Mouse (Mus musculus) lung, embryonic 15.5 days (tissue): Measurements from ENCODE around the gene Tex19.2. TPM values are rescaled to one million over a fixed set of nuclear protein-coding genes. Genes with fewer than 3 reads are reported as not detected.
A peak's percentile ranks its signal among the peaks of the same experiment; 100 is the strongest.

ENCODE experiments used
- ATAC-seq: fragments of 200-750 bp; cut with Nextera tagmentation; 2 replicates; pipeline ENCODE4 v1.8.0; 2017; ENCODE audit warnings: moderate number of reproducible peaks, borderline replicate concordance; ENCODE audit not compliant: low FRiP score, low TSS enrichment; ENCODE audit errors: extremely low read depth
- H3K27ac ChIP-seq: fragments of 300-500 bp; sonication (generic); 2 replicates; pipeline ENCODE4 v1.5.1; 2015; ENCODE audit warnings: moderate library complexity, mild to moderate bottlenecking, inconsistent platforms
- H3K27me3 ChIP-seq: fragments of 300-500 bp; sonication (generic); 2 replicates; pipeline ENCODE4 v1.6.1; 2015; ENCODE audit warnings: inconsistent platforms
- H3K36me3 ChIP-seq: fragments of 300-500 bp; sonication (generic); 2 replicates; pipeline ENCODE4 v1.6.1; 2015; ENCODE audit warnings: inconsistent platforms
- H3K4me1 ChIP-seq: fragments of 300-500 bp; sonication (generic); 2 replicates; pipeline ENCODE4 v1.6.1; 2015; ENCODE audit warnings: inconsistent platforms
- H3K4me2 ChIP-seq: fragments of 300-500 bp; sonication (generic); 2 replicates; pipeline ENCODE4 v1.6.1; 2015; ENCODE audit warnings: inconsistent platforms, mild to moderate bottlenecking, moderate library complexity
- H3K4me3 ChIP-seq: fragments of 300-500 bp; sonication (generic); 2 replicates; pipeline ENCODE4 v1.5.1; 2015; ENCODE audit warnings: mild to moderate bottlenecking, inconsistent platforms
- H3K9ac ChIP-seq: fragments of 300-500 bp; sonication (generic); 2 replicates; pipeline ENCODE4 v1.6.1; 2015; ENCODE audit warnings: inconsistent platforms
- H3K9me3 ChIP-seq: fragments of 300-500 bp; sonication (generic); 2 replicates; pipeline ENCODE4 v1.6.1; 2016; ENCODE audit warnings: inconsistent platforms
- WGBS: fragments of 180-500 bp; shearing (Covaris S2); methylation state at CpG from one replicate; pipeline ENCODE4 v1.1.7; 2015; 5-methylcytosine and 5-hydroxymethylcytosine counted together
- polyA plus RNA-seq: library from polyadenylated mRNA; unstranded; fragments of >200 nt; fragmentation: Nextera tagmentation; extraction: Ambion mirVana; gene quantifications from 2 replicates; pipeline ENCODE4 v1.2.1, GENCODE M21; 2015

Tex19.2 gene
- polyA plus RNA-seq: not detected in 2 replicates

GRCm38 (mm10) chr11:121118577-121118976 lies at the start of gene Tex19.2:
Gene Tex19.2, minus strand, starts transcription at chr11:121118677.
- ATAC-seq: no peak

GRCm38 (mm10) chr11:121163751-121164150 lies 45.3 kb upstream of the Tex19.2 start:
- H3K27me3 ChIP-seq: no peaks in the 10 kb centered on the region
- ATAC-seq: no peak
- H3K9me3 ChIP-seq: no peaks in the 10 kb centered on the region
- no peak overlapping the region for H3K27ac ChIP-seq
- no peak overlapping the region for H3K4me3 ChIP-seq
- no peak overlapping the region for H3K9ac ChIP-seq
- H3K4me2 ChIP-seq: no peak overlapping the region
- H3K4me1 ChIP-seq: no peaks in the 10 kb centered on the region
- H3K36me3 ChIP-seq: no peaks in the 10 kb centered on the region
- WGBS: 77% methylated on average over 4 of the region's 4 CpGs

More at GRCm38 (mm10) chr11:121118577-121118976, at the start of gene Tex19.2:
- H3K4me1 ChIP-seq: 0 out of 2 replicates have a peak, but pooled peaks cover 7% of the 10 kb centered on the region
- no peak within 1 kb of the TSS for H3K4me3 ChIP-seq
- 68% methylated on average over 3 of the region's 3 CpGs for WGBS
- no peaks in the 10 kb centered on the region for H3K9me3 ChIP-seq
- no peak within 1 kb of the TSS for H3K27ac ChIP-seq
- H3K9ac ChIP-seq: no peak within 1 kb of the TSS
- no peaks in the 10 kb centered on the region for H3K36me3 ChIP-seq
- H3K27me3 ChIP-seq: no peaks in the 10 kb centered on the region
- no peak within 1 kb of the TSS for H3K4me2 ChIP-seq

GRCm38 (mm10) chr11:121160636-121161346 lies 42.3 kb upstream of the Tex19.2 start:
- Histone ChIP-seq H3K4me2 (no peak overlapping the region), H3K9me3 (no peaks in the 10 kb centered on the region), H3K36me3 (no peaks in the 10 kb centered on the region), H3K4me3 (no peak overlapping the region), H3K4me1 (0 out of 2 replicates have a peak, but pooled peaks cover 6% of the 10 kb centered on the region), H3K27me3 (peaks cover 25% of the 10 kb centered on the region), H3K9ac (no peak overlapping the region), H3K27ac (no peak overlapping the region)
- WGBS: 88% methylated on average over 26 of the region's 26 CpGs
- ATAC-seq: no peak

GRCm38 (mm10) chr11:121159971-121160370 lies 41.5 kb upstream of the Tex19.2 start, which contains the start of gene Uts2r:
Gene Uts2r, plus strand, starts transcription at chr11:121160271.
- 78% methylated on average over 5 of the region's 5 CpGs for WGBS
- 0 out of 2 replicates have a peak, but pooled peaks cover 6% of the 10 kb centered on the region for H3K4me1 ChIP-seq
- H3K27me3 ChIP-seq: peaks cover 33% of the 10 kb centered on the region
- H3K9ac ChIP-seq: no peak within 1 kb of the TSS
- no peak within 1 kb of the TSS for H3K27ac ChIP-seq
- H3K4me3 ChIP-seq: no peak within 1 kb of the TSS
- H3K36me3 ChIP-seq: no peaks in the 10 kb centered on the region
- H3K4me2 ChIP-seq: no peak within 1 kb of the TSS
- ATAC-seq: no peak
- no peaks in the 10 kb centered on the region for H3K9me3 ChIP-seq

- peaks cover 42% of the 10 kb centered on the region for H3K27me3 ChIP-seq
- ATAC-seq: no peak
- peak overlapping the region; percentile 33 for H3K4me3 ChIP-seq
- no peaks in the 10 kb centered on the region for H3K9me3 ChIP-seq
- peak overlapping the region; percentile 24; the same call in 1 of the 2 replicates for H3K9ac ChIP-seq
- H3K4me1 ChIP-seq: 0 out of 2 replicates have a peak, but pooled peaks cover 6% of the 10 kb centered on the region
- H3K27ac ChIP-seq: no peak overlapping the region
- peak overlapping the region; percentile 66 for H3K4me2 ChIP-seq
- WGBS: 1% methylated on average over 45 of the region's 45 CpGs
- H3K36me3 ChIP-seq: no peaks in the 10 kb centered on the region
These were observed 38.0 kb upstream of the Tex19.2 start for GRCm38 (mm10) chr11:121156411-121156891.

- no peak for ATAC-seq
- no peak overlapping the region for H3K4me3 ChIP-seq
- H3K9ac ChIP-seq: no peak overlapping the region
- WGBS: 41% methylated on average over 4 of the region's 4 CpGs
- peaks cover 42% of the 10 kb centered on the region for H3K27me3 ChIP-seq
- H3K36me3 ChIP-seq: no peaks in the 10 kb centered on the region
- no peak overlapping the region for H3K4me2 ChIP-seq
- no peaks in the 10 kb centered on the region for H3K9me3 ChIP-seq
- 0 out of 2 replicates have a peak, but pooled peaks cover 6% of the 10 kb centered on the region for H3K4me1 ChIP-seq
- H3K27ac ChIP-seq: no peak overlapping the region
These were observed 35.7 kb upstream of the Tex19.2 start for GRCm38 (mm10) chr11:121154203-121154602.

- Histone ChIP-seq H3K27me3 (no peaks in the 10 kb centered on the region), H3K4me1 (no peaks in the 10 kb centered on the region), H3K27ac (no peak overlapping the region), H3K4me2 (no peak overlapping the region), H3K36me3 (no peaks in the 10 kb centered on the region), H3K9me3 (no peaks in the 10 kb centered on the region), H3K4me3 (no peak overlapping the region), H3K9ac (no peak overlapping the region)
- WGBS: 84% methylated on average over 3 of the region's 3 CpGs
- no peak for ATAC-seq
These were observed 29.7 kb upstream of the Tex19.2 start for GRCm38 (mm10) chr11:121148193-121148592.

GRCm38 (mm10) chr11:121145865-121146264 lies 27.4 kb upstream of the Tex19.2 start, which contains the start of gene Tex19.1:
Gene Tex19.1, plus strand, starts transcription at chr11:121146143.
- Histone ChIP-seq H3K36me3 (no peaks in the 10 kb centered on the region), H3K4me1 (no peaks in the 10 kb centered on the region), H3K4me3 (no peak within 1 kb of the TSS), H3K9ac (no peak within 1 kb of the TSS), H3K27me3 (no peaks in the 10 kb centered on the region), H3K4me2 (no peak within 1 kb of the TSS), H3K27ac (no peak within 1 kb of the TSS), H3K9me3 (no peaks in the 10 kb centered on the region)
- 91% methylated on average over 22 of the region's 22 CpGs for WGBS
- ATAC-seq: no peak

- ATAC-seq: no peak
- Histone ChIP-seq H3K36me3 (no peaks in the 10 kb centered on the region), H3K27ac (no peak overlapping the region), H3K4me2 (no peak overlapping the region), H3K27me3 (no peaks in the 10 kb centered on the region), H3K9ac (no peak overlapping the region), H3K4me3 (no peak overlapping the region), H3K4me1 (0 out of 2 replicates have a peak, but pooled peaks cover 5% of the 10 kb centered on the region), H3K9me3 (no peaks in the 10 kb centered on the region)
- WGBS: 70% methylated on average over 9 of the region's 9 CpGs
These were observed 25.0 kb upstream of the Tex19.2 start for GRCm38 (mm10) chr11:121143325-121144015.

- Histone ChIP-seq H3K27me3 (no peaks in the 10 kb centered on the region), H3K9me3 (no peaks in the 10 kb centered on the region), H3K27ac (no peak overlapping the region), H3K4me1 (0 out of 2 replicates have a peak, but pooled peaks cover 5% of the 10 kb centered on the region), H3K4me2 (no peak overlapping the region), H3K9ac (no peak overlapping the region), H3K4me3 (no peak overlapping the region), H3K36me3 (no peaks in the 10 kb centered on the region)
- ATAC-seq: no peak
- WGBS: 33% methylated on average over 6 of the region's 6 CpGs
These were observed 20.3 kb upstream of the Tex19.2 start for GRCm38 (mm10) chr11:121138732-121139131.

GRCm38 (mm10) chr11:121137682-121138081 lies 19.2 kb upstream of the Tex19.2 start:
- Histone ChIP-seq H3K4me3 (no peak overlapping the region), H3K4me2 (no peak overlapping the region), H3K36me3 (no peaks in the 10 kb centered on the region), H3K9me3 (no peaks in the 10 kb centered on the region), H3K27ac (no peak overlapping the region), H3K9ac (no peak overlapping the region), H3K4me1 (0 out of 2 replicates have a peak, but pooled peaks cover 5% of the 10 kb centered on the region), H3K27me3 (no peaks in the 10 kb centered on the region)
- no peak for ATAC-seq
- 90% methylated on average over 5 of the region's 5 CpGs for WGBS

GRCm38 (mm10) chr11:121134600-121134999 lies 16.1 kb upstream of the Tex19.2 start:
- H3K4me3 ChIP-seq: no peak overlapping the region
- 27% methylated on average over 1 of the region's 1 CpGs for WGBS
- H3K9me3 ChIP-seq: no peaks in the 10 kb centered on the region
- no peak; the same call in 1 of the 2 replicates for ATAC-seq
- H3K36me3 ChIP-seq: no peaks in the 10 kb centered on the region
- no peak overlapping the region for H3K4me2 ChIP-seq
- no peaks in the 10 kb centered on the region for H3K27me3 ChIP-seq
- H3K4me1 ChIP-seq: 0 out of 2 replicates have a peak, but pooled peaks cover 5% of the 10 kb centered on the region
- H3K27ac ChIP-seq: no peak overlapping the region
- H3K9ac ChIP-seq: no peak overlapping the region
